Mouse (Mus musculus) layer of hippocampus, postnatal 10 days (tissue): ENCODE data around the gene Mmp17. TPM values are rescaled to one million over a fixed set of nuclear protein-coding genes. Genes with fewer than 3 reads are reported as not detected.

ENCODE experiments used
- DNase-seq, 2 experiments: peaks; one replicate each; pipeline ENCODE4 v3.0.0; 2021; ENCODE audit warnings: low spot score in 2 of 2
- long read RNA-seq: library from polyadenylated mRNA; stranded (forward); transcript quantifications from one replicate; pipeline ENCODE4 v2.0.0, GENCODE M21; 2023
- total RNA-seq, 2 experiments: library from RNA; stranded (reverse); gene quantifications; 2 replicates each; pipeline ENCODE4 v1.2.3; 2021

The Mmp17 gene
- 10 to 100 TPM; 53.0 to 56.7 TPM for total RNA-seq
- long read RNA-seq, full-length matches to known transcripts: 48 of 103 reads
- long read RNA-seq, partial matches to known transcripts: 41 of 103 reads
- long read RNA-seq, other reads (novel, unspliced or antisense): 14 of 103 reads

GRCm38 (mm10) chr5:129583761-129584582 is at the start of gene Mmp17:
TSS of gene Mmp17 (plus strand) at chr5:129584169.
- peak; percentile 95 for DNase-seq

GRCm38 (mm10) chr5:129534500-129534899 is 49.5 kb upstream of the Mmp17 start:
- peak; percentile 51 to 57 for DNase-seq

- no peak for DNase-seq
Observed at GRCm38 (mm10) chr5:129535021-129535420, 48.9 kb upstream of the Mmp17 start.

GRCm38 (mm10) chr5:129535431-129535830 is 48.5 kb upstream of the Mmp17 start:
- no peak for DNase-seq

GRCm38 (mm10) chr5:129538826-129539225 is 45.1 kb upstream of the Mmp17 start:
- no peak for DNase-seq

GRCm38 (mm10) chr5:129542236-129542635 is 41.7 kb upstream of the Mmp17 start:
- no peak for DNase-seq

GRCm38 (mm10) chr5:129545787-129546186 is 38.2 kb upstream of the Mmp17 start:
- peak in 1 of 2 experiments; percentile 54 for DNase-seq

- DNase-seq: no peak
Observed at GRCm38 (mm10) chr5:129549716-129550115, 34.3 kb upstream of the Mmp17 start.

GRCm38 (mm10) chr5:129550790-129551189 is 33.2 kb upstream of the Mmp17 start:
- no peak for DNase-seq

GRCm38 (mm10) chr5:129551991-129552390 is 32.0 kb upstream of the Mmp17 start:
- DNase-seq: no peak

- DNase-seq: no peak
Observed at GRCm38 (mm10) chr5:129553642-129554041, 30.3 kb upstream of the Mmp17 start.

- DNase-seq: no peak
Observed at GRCm38 (mm10) chr5:129558591-129558990, 25.4 kb upstream of the Mmp17 start.

- no peak for DNase-seq
Observed at GRCm38 (mm10) chr5:129559283-129559682, 24.7 kb upstream of the Mmp17 start.

- DNase-seq: no peak
Observed at GRCm38 (mm10) chr5:129562342-129562741, 21.6 kb upstream of the Mmp17 start.

- DNase-seq: no peak
Observed at GRCm38 (mm10) chr5:129568596-129568995, 15.4 kb upstream of the Mmp17 start.

GRCm38 (mm10) chr5:129578201-129578600 is 5.8 kb upstream of the Mmp17 start:
- no peak for DNase-seq

GRCm38 (mm10) chr5:129580046-129580445 is 3.9 kb upstream of the Mmp17 start:
- DNase-seq: peak in 1 of 2 experiments; percentile 19

GRCm38 (mm10) chr5:129580572-129580971 is 3.4 kb upstream of the Mmp17 start:
- DNase-seq: peak in 1 of 2 experiments; percentile 23

GRCm38 (mm10) chr5:129581015-129581414 is 3.0 kb upstream of the Mmp17 start:
- DNase-seq: peak in 1 of 2 experiments; percentile 17

- DNase-seq: peak in 1 of 2 experiments; percentile 35
Observed at GRCm38 (mm10) chr5:129583331-129583730, 638 bp upstream of the Mmp17 start.

GRCm38 (mm10) chr5:129584583-129585541 is 893 bp downstream of the Mmp17 start:
- DNase-seq: peak; percentile 45 to 64
